Mouse (Mus musculus) E14TG2a.4 (cell line): ENCODE data around the gene Gm20388.

Source experiments
- CTCF ChIP-seq: conservative IDR thresholded peaks from 2 replicates; pipeline ENCODE4 v1.5.1; 2014; ENCODE audit warnings: low read length
- NANOG ChIP-seq: IDR thresholded peaks from 2 replicates; pipeline ENCODE4 v1.6.1; 2014; ENCODE audit warnings: borderline replicate concordance, low read length, mixed read lengths

DNA sequence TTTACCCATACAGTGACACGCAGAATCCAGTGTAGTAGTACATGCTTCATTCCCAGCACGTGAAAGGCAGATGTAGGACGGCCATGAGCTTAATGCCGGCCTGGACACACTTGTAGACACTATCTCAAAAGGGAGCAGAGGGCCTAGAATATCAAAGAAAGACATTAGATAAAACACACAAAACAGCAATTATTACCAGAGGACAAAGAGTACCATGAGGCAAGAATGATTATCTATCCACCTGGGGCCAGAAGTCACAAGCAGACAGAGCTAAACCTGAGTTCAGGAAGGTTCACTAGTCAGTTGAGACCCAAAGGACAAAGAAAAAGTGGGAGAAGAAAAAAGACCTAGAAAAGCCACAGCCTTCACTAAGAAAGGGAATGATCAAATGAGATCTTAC lies 3106.5 kb downstream of the Gm20388 start:
- no peak for TF ChIP-seq CTCF
- TF ChIP-seq NANOG: no peak
